Mouse (Mus musculus) lung, adult 2 months (tissue): ENCODE data around the gene Naa38. TPM values are rescaled to one million over a fixed set of nuclear protein-coding genes. Genes with fewer than 3 reads are reported as not detected.

ENCODE experiments used
- DNase-seq: peaks from one replicate; pipeline ENCODE4 v3.0.0; 2022
- H3K4me1 ChIP-seq: fragments of 200-500 bp; 2 replicates; pipeline ENCODE4 v1.6.1; 2011; ENCODE audit warnings: low read length; ENCODE audit not compliant: control insufficient read depth, insufficient read depth
- H3K4me3 ChIP-seq: fragments of 200-500 bp; replicated peaks from 2 replicates; pipeline ENCODE3; 2011; ENCODE audit warnings: low read depth, mild to moderate bottlenecking, control low read depth, low read length; ENCODE audit errors: extremely low read depth
- CTCF ChIP-seq: fragments of 200-500 bp; IDR thresholded peaks from 2 replicates; pipeline ENCODE4 v1.5.1; 2011; ENCODE audit warnings: mild to moderate bottlenecking, low read length, control low read depth; ENCODE audit not compliant: insufficient read depth
- POLR2A ChIP-seq: fragments of 200-500 bp; IDR thresholded peaks from 2 replicates; pipeline ENCODE4 v1.6.1; 2011; ENCODE audit warnings: low read depth, mild to moderate bottlenecking, control low read depth, low read length, borderline replicate concordance; ENCODE audit errors: extremely low read depth
- WGBS: fragments of 180-500 bp; shearing (Covaris S2); methylation state at CpG from one replicate; pipeline ENCODE4 v1.1.7; 2018; 5-methylcytosine and 5-hydroxymethylcytosine counted together
- polyA plus RNA-seq: library from polyadenylated mRNA; depleted of rRNA; stranded (reverse); fragments of >200 nt; gene quantifications from 2 replicates; pipeline ENCODE4 v1.2.3, GENCODE M21; 2012

The Naa38 gene
- polyA plus RNA-seq, 1 experiment = 129 TPM

- under 1% methylated on average over 45 of the region's 45 CpGs for WGBS
- peak; percentile 83 for DNase-seq
- H3K4me3 ChIP-seq = peak overlapping the region; percentile 87
- no peak for TF ChIP-seq CTCF
- TF ChIP-seq POLR2A = peak; percentile 82
- peaks cover 6% of the 10 kb centered on the region; the same call in 1 of the 2 replicates for H3K4me1 ChIP-seq
Measured at GRCm38 (mm10) chr11:69418481-69419442, 23.5 kb downstream of the Naa38 start.

- TF ChIP-seq POLR2A = peak; percentile 49; the same call in 1 of the 2 replicates
- TF ChIP-seq CTCF = peak; percentile 33
- DNase-seq = no peak
- WGBS = under 1% methylated on average over 19 of the region's 19 CpGs
- peaks cover 2% of the 10 kb centered on the region; the same call in 1 of the 2 replicates for H3K4me1 ChIP-seq
- peak overlapping the region; percentile 73 for H3K4me3 ChIP-seq
Measured at GRCm38 (mm10) chr11:69419443-69419812, 24.1 kb downstream of the Naa38 start.

- peak; percentile 82 for DNase-seq
- H3K4me1 ChIP-seq = no peaks in the 10 kb centered on the region; the same call in 1 of the 2 replicates
- TF ChIP-seq CTCF = no peak
- peak; percentile 34; the same call in 1 of the 2 replicates for TF ChIP-seq POLR2A
- peak overlapping the region; percentile 73 for H3K4me3 ChIP-seq
- under 1% methylated on average over 31 of the region's 31 CpGs for WGBS
Measured at GRCm38 (mm10) chr11:69419813-69420553, 24.7 kb downstream of the Naa38 start.

- Histone ChIP-seq H3K4me3 (peak overlapping the region; percentile 73), H3K4me1 (no peaks in the 10 kb centered on the region; the same call in 1 of the 2 replicates)
- DNase-seq = no peak
- TF ChIP-seq POLR2A (no peak), CTCF (no peak)
- WGBS = 21% methylated on average over 10 of the region's 10 CpGs
Measured at GRCm38 (mm10) chr11:69420554-69421000, 25.3 kb downstream of the Naa38 start.

- Histone ChIP-seq H3K4me3 (no peak overlapping the region), H3K4me1 (no peaks in the 10 kb centered on the region)
- TF ChIP-seq POLR2A = no peak
- no peak for TF ChIP-seq CTCF
- DNase-seq = no peak
- WGBS = 29% methylated on average over 25 of the region's 25 CpGs
Measured at GRCm38 (mm10) chr11:69421131-69421977, 26.1 kb downstream of the Naa38 start.

- DNase-seq = no peak
- H3K4me1 ChIP-seq = no peaks in the 10 kb centered on the region
- WGBS = 91% methylated on average over 10 of the region's 10 CpGs
- H3K4me3 ChIP-seq = no peak overlapping the region
- TF ChIP-seq POLR2A (no peak), CTCF (no peak)
Measured at GRCm38 (mm10) chr11:69422842-69423241, 27.6 kb downstream of the Naa38 start.

- DNase-seq = no peak
- TF ChIP-seq CTCF (no peak), POLR2A (no peak)
- WGBS = 65% methylated on average over 6 of the region's 6 CpGs
- Histone ChIP-seq H3K4me1 (no peaks in the 10 kb centered on the region), H3K4me3 (no peak overlapping the region)
Measured at GRCm38 (mm10) chr11:69423885-69424284, 28.6 kb downstream of the Naa38 start.

GRCm38 (mm10) chr11:69426246-69426645 lies 31.0 kb downstream of the Naa38 start:
- WGBS = 78% methylated on average over 2 of the region's 2 CpGs
- TF ChIP-seq POLR2A (no peak), CTCF (no peak)
- H3K4me1 ChIP-seq = no peaks in the 10 kb centered on the region; the same call in 1 of the 2 replicates
- DNase-seq = no peak
- no peak overlapping the region for H3K4me3 ChIP-seq
